Mouse (Mus musculus) right cerebral cortex, postnatal 10 days (tissue): ENCODE measurements around the gene Isl2.

ENCODE experiments used
- DNase-seq, 2 experiments: peaks; one replicate each; pipeline ENCODE4 v3.0.0; 2021; ENCODE audit warnings: low spot score in 2 of 2

Isl2 gene

GRCm38 (mm10) chr9:55546176-55547010, 7.9 kb downstream of the Isl2 start:
- no peak for DNase-seq

GRCm38 (mm10) chr9:55548871-55549270, 10.4 kb downstream of the Isl2 start:
- DNase-seq = no peak

GRCm38 (mm10) chr9:55549302-55549890, 10.9 kb downstream of the Isl2 start:
- DNase-seq = no peak

GRCm38 (mm10) chr9:55554986-55555385, 16.5 kb downstream of the Isl2 start:
- no peak for DNase-seq

- DNase-seq = no peak
Measured at GRCm38 (mm10) chr9:55560960-55561359, 22.5 kb downstream of the Isl2 start.

- DNase-seq = no peak
Measured at GRCm38 (mm10) chr9:55568466-55569159, 30.1 kb downstream of the Isl2 start.

- DNase-seq = no peak
Measured at GRCm38 (mm10) chr9:55571071-55571470, 32.6 kb downstream of the Isl2 start.

- DNase-seq = peak in 1 of 2 experiments; percentile 36
Measured at GRCm38 (mm10) chr9:55576571-55576970, 38.1 kb downstream of the Isl2 start.

GRCm38 (mm10) chr9:55581414-55581813, 42.9 kb downstream of the Isl2 start:
- DNase-seq = no peak

- DNase-seq = no peak
Measured at GRCm38 (mm10) chr9:55586141-55586540, 47.7 kb downstream of the Isl2 start.
